Mouse (Mus musculus): Measurements from ENCODE around the gene Gm11127. TPM values are rescaled to one million over a fixed set of nuclear protein-coding genes. Genes with fewer than 3 reads are reported as not detected.

The Gm11127 gene
- polyA plus RNA-seq, 1 experiment from 2014 or later, result not detected

DNA sequence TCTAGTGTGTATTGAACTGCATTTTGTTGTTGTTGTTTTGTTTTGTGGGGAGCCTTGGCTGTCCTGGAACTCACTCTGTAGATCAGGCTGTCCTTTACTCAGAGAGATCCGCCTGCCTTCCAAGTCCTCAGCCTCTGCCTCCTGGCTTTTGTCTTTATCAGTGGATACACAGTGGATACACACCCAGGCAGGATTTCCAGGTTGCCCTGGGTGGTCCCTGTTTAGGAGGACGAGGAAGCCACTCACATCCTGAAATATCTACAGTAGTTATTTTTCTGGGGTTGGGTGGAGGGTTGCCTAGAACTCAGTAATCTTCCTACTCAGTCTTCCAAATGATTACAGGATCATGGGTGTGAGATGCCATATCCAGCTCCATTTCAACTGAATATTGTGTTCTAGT, 39.2 kb downstream of the Gm11127 start:
- Histone ChIP-seq H3K27ac (no peak overlapping the region), H3K9me3 (no peaks in the 10 kb centered on the region), H3K4me2 (no peak overlapping the region), H3K27me3 (no peaks in the 10 kb centered on the region), H3K4me3 (no peak overlapping the region), H3K36me3 (peaks cover 17% of the 10 kb centered on the region), H3K9ac (no peak overlapping the region), H3K4me1 (peaks cover 6% of the 10 kb centered on the region)
- 70% methylated on average over 2 of the region's 2 CpGs for WGBS
- ATAC-seq (ENCODE audit: insufficient number of reproducible peaks, low FRiP score, low TSS enrichment, low read depth), result no peak

DNA sequence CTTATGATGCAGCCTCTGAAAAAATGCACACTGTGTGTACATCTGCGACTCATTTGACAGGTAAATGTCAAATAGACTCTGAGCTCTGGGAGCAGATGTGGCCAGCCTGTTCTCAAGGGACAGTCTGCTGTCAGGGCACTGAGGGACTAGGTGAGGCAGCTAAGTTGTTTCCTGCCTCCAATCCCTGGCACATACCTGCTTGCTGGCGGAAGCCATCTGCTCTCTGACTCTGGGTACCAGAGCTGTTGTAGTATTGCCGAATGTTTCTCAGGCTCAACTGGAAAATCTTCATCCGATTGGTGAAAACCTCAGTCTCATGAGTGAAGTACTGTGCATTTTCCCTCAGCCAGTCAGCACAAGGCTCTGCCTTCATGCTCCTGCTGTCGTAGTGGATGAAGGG, 41.1 kb downstream of the Gm11127 start:
- WGBS, result 87% methylated on average over 5 of the region's 5 CpGs
- peaks cover 17% of the 10 kb centered on the region for H3K36me3 ChIP-seq
- no peaks in the 10 kb centered on the region for H3K27me3 ChIP-seq
- no peak for ATAC-seq (ENCODE audit: insufficient number of reproducible peaks, low FRiP score, low TSS enrichment, low read depth)
- H3K4me3 ChIP-seq, result no peak overlapping the region
- no peaks in the 10 kb centered on the region for H3K4me1 ChIP-seq
- no peak overlapping the region for H3K9ac ChIP-seq
- H3K4me2 ChIP-seq, result no peak overlapping the region
- no peak overlapping the region for H3K27ac ChIP-seq
- no peaks in the 10 kb centered on the region for H3K9me3 ChIP-seq

DNA sequence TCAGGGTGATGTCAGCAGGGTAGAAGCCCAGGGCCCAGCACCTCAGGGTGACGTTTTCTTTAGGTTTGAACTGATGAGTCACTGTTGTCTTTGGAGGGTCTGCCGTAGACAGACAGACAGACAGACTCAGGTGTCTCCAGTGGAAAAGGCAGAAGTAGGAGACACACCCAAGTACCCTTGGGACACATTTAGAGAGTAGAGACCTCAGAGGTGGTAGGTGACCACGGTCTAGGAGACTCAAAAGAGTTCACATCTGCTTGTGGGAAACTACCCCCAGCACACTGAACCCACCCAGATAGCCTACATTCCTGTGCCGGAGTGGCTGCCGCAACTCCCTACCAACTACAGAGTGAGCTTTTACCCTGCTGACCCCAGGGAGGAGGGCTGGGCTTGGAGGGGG, 43.2 kb downstream of the Gm11127 start:
- Histone ChIP-seq H3K27ac (no peak overlapping the region), H3K9ac (no peak overlapping the region), H3K36me3 (peaks cover 17% of the 10 kb centered on the region), H3K4me1 (no peaks in the 10 kb centered on the region), H3K4me3 (no peak overlapping the region), H3K4me2 (no peak overlapping the region), H3K9me3 (no peaks in the 10 kb centered on the region), H3K27me3 (no peaks in the 10 kb centered on the region)
- 90% methylated on average over 5 of the region's 5 CpGs for WGBS
- ATAC-seq (ENCODE audit: insufficient number of reproducible peaks, low FRiP score, low TSS enrichment, low read depth), result no peak

Other genes starting within 250 kb of the Gm11127 start
- 23.2 and 27.5 TPM in 2 replicates for gene Ier3, start 236.7 kb downstream of the Gm11127 start, polyA plus RNA-seq (2015; fragmentation: Nextera tagmentation; extraction: Ambion mirVana)
- 60.2 and 70.9 TPM in 2 replicates for gene Flot1, start 235.1 kb downstream of the Gm11127 start, polyA plus RNA-seq (2015; fragmentation: Nextera tagmentation; extraction: Ambion mirVana)
- 811 and 833 TPM in 2 replicates for gene Tubb5, start 220.1 kb downstream of the Gm11127 start, polyA plus RNA-seq (2015; fragmentation: Nextera tagmentation; extraction: Ambion mirVana)
- 13.0 and 15.0 TPM in 2 replicates for gene Mdc1, start 216.9 kb downstream of the Gm11127 start, polyA plus RNA-seq (2015; fragmentation: Nextera tagmentation; extraction: Ambion mirVana)
- gene Nrm, start 197.1 kb downstream of the Gm11127 start, polyA plus RNA-seq (2015; fragmentation: Nextera tagmentation; extraction: Ambion mirVana), result 55.5 and 59.0 TPM in 2 replicates
- gene Ppp1r18, start 192.8 kb downstream of the Gm11127 start, polyA plus RNA-seq (2015; fragmentation: Nextera tagmentation; extraction: Ambion mirVana), result 24.8 and 28.8 TPM in 2 replicates
- 36.8 and 41.3 TPM in 2 replicates for gene Dhx16, start 178.6 kb downstream of the Gm11127 start, polyA plus RNA-seq (2015; fragmentation: Nextera tagmentation; extraction: Ambion mirVana)
- 18.0 and 23.0 TPM in 2 replicates for gene 2310061I04Rik, start 160.9 kb downstream of the Gm11127 start, polyA plus RNA-seq (2015; fragmentation: Nextera tagmentation; extraction: Ambion mirVana)
- gene Atat1, start 148.3 kb downstream of the Gm11127 start, polyA plus RNA-seq (2015; fragmentation: Nextera tagmentation; extraction: Ambion mirVana), result 58.9 and 59.1 TPM in 2 replicates
- 72.4 and 77.1 TPM in 2 replicates for gene Mrps18b, start 142.0 kb downstream of the Gm11127 start, polyA plus RNA-seq (2015; fragmentation: Nextera tagmentation; extraction: Ambion mirVana)
- 35.0 and 40.1 TPM in 2 replicates for gene Ppp1r10, start 141.9 kb downstream of the Gm11127 start, polyA plus RNA-seq (2015; fragmentation: Nextera tagmentation; extraction: Ambion mirVana)
- 84.7 and 84.9 TPM in 2 replicates for gene Abcf1, start 88.6 kb downstream of the Gm11127 start, polyA plus RNA-seq (2015; fragmentation: Nextera tagmentation; extraction: Ambion mirVana)
- 53.7 and 60.0 TPM in 2 replicates for gene Gnl1, start 78.5 kb downstream of the Gm11127 start, polyA plus RNA-seq (2015; fragmentation: Nextera tagmentation; extraction: Ambion mirVana)
- gene Prr3, start 78.1 kb downstream of the Gm11127 start, polyA plus RNA-seq (2015; fragmentation: Nextera tagmentation; extraction: Ambion mirVana), result 33.8 and 36.0 TPM in 2 replicates
- 2.8 and 2.9 TPM in 2 replicates for gene H2-T24, start 37.8 kb downstream of the Gm11127 start, polyA plus RNA-seq (2015; fragmentation: Nextera tagmentation; extraction: Ambion mirVana)
- gene H2-T23, start 25.5 kb downstream of the Gm11127 start, polyA plus RNA-seq (2015; fragmentation: Nextera tagmentation; extraction: Ambion mirVana), result 19.2 and 20.4 TPM in 2 replicates
- gene H2-T22, start 15.6 kb downstream of the Gm11127 start, polyA plus RNA-seq (2015; fragmentation: Nextera tagmentation; extraction: Ambion mirVana), result 29.0 and 32.3 TPM in 2 replicates
- not detected in 2 replicates for gene Gm6034, start 15.4 kb downstream of the Gm11127 start, polyA plus RNA-seq (2015; fragmentation: Nextera tagmentation; extraction: Ambion mirVana)
- not detected in 2 replicates for gene Gm19684, start 63.3 kb upstream of the Gm11127 start, polyA plus RNA-seq (2015; fragmentation: Nextera tagmentation; extraction: Ambion mirVana)
- gene Gm7030, start 71.1 kb upstream of the Gm11127 start, polyA plus RNA-seq (2015; fragmentation: Nextera tagmentation; extraction: Ambion mirVana), result not detected in 2 replicates
- not detected in 2 replicates for gene Gm8909, start 110.2 kb upstream of the Gm11127 start, polyA plus RNA-seq (2015; fragmentation: Nextera tagmentation; extraction: Ambion mirVana)
- gene H2-T3, start 131.9 kb upstream of the Gm11127 start, polyA plus RNA-seq (2015; fragmentation: Nextera tagmentation; extraction: Ambion mirVana), result not detected in 2 replicates
- 89.3 and 104 TPM in 2 replicates for gene Rpp21, start 199.7 kb upstream of the Gm11127 start, polyA plus RNA-seq (2015; fragmentation: Nextera tagmentation; extraction: Ambion mirVana)
- 16.7 and 17.5 TPM in 2 replicates for gene Trim39, start 213.9 kb upstream of the Gm11127 start, polyA plus RNA-seq (2015; fragmentation: Nextera tagmentation; extraction: Ambion mirVana)
- not detected in 2 replicates for gene H2-M10.2, start 228.1 kb upstream of the Gm11127 start, polyA plus RNA-seq (2015; fragmentation: Nextera tagmentation; extraction: Ambion mirVana)